Mouse (Mus musculus) layer of hippocampus, postnatal 14 days (tissue): ENCODE measurements around the gene Olfr588-ps1. TPM values are rescaled to one million over a fixed set of nuclear protein-coding genes. Genes with fewer than 3 reads are reported as not detected.
"Not testable (repeated sequence)": the region's sequence is repeated elsewhere in the genome, so short reads cannot be mapped to it uniquely, and the experiment has no call there.

Experiments
- DNase-seq, 2 experiments: peaks; one replicate each; pipeline ENCODE4 v3.0.0; 2021 to 2022; ENCODE audit warnings: low spot score in 2 of 2, mixed read lengths in 1 of 2
- long read RNA-seq, 2 experiments: library from polyadenylated mRNA; stranded (forward); transcript quantifications; one replicate each; pipeline ENCODE4 v2.0.0; 2021
- total RNA-seq, 2 experiments: library from RNA; stranded (reverse); gene quantifications; 2 replicates each; pipeline ENCODE4 v1.2.3; 2021

The Olfr588-ps1 gene
- total RNA-seq = not detected
- long read RNA-seq, experiment 1 = 0 reads
- long read RNA-seq, experiment 2 = 0 reads

DNA sequence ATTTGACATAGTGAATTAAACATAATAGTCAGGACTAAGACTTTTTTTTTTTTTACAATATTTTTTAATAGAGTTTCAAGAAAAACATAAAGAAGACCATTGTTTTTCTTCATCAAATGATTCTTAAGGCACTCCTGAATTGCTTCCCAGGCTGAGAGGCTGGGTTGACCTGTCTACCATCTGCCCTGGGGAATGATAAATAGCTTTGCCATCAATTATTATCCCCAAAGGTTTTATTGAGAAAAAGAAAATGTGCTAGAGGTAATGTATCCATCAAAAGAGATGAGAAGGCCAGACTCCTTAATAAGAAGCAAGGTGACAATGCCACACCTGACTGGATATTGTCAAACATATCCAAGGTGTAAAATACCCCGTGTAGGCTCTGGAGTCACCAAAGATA is at the start of gene Olfr588-ps1:
Gene Olfr588-ps1 (plus strand): TSS at position 301 of the 400 bp plus-strand sequence.
- no peak for DNase-seq

DNA sequence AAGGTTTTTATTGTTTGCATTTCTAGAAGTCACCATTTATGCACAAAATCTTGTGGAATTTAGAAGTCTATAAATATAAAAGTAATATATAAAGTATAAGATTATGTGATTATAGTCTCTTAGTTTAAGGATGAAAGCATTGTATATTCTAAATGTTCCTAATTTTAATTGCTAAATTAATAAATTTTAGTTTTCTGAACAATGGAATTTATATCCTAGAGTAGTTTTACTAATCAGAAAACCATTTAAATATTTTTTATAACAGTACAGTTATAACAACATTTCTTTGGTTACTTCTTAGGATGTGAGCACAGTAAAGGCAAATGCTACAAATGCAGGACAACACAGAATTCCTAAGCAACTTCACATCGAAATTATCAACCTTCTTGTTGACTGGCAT is 43.3 kb upstream of the Olfr588-ps1 start, which contains the start of gene Olfr585:
Gene Olfr585 (plus strand): TSS at position 301 of the 400 bp plus-strand sequence.
- DNase-seq = no peak

DNA sequence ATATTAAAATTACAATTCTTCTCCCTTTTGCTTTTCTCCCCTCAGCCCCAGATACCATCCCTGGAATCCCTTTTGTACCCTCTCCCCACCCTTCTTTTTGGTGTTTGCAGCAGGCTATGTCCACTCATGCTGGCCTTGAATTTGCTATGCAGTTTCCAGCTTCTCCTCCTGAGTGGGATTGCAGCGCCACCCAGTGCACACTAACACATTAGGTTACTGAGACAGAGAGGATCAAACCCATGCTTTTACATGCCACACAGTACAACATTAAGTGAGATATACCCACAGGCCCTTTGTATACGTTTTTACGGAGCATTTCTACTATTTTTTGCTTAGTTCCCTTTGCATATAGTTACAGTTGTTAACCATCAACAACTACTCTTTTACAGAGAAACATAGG is 21.3 kb upstream of the Olfr588-ps1 start:
- DNase-seq = no peak

GRCm38 (mm10) chr7:103125538-103125937 is 15.1 kb upstream of the Olfr588-ps1 start, which contains the start of gene Olfr586:
Gene Olfr586, minus strand, starts transcription at chr7:103125638.
- DNase-seq = no peak

- DNase-seq = no peak
Measured at GRCm38 (mm10) chr7:103156256-103156655, 15.6 kb downstream of the Olfr588-ps1 start, which contains the start of gene Olfr589. Gene Olfr589, minus strand, starts transcription at chr7:103156356.

- DNase-seq = no peak
Measured at GRCm38 (mm10) chr7:103169697-103170096, 29.0 kb downstream of the Olfr588-ps1 start.

DNA sequence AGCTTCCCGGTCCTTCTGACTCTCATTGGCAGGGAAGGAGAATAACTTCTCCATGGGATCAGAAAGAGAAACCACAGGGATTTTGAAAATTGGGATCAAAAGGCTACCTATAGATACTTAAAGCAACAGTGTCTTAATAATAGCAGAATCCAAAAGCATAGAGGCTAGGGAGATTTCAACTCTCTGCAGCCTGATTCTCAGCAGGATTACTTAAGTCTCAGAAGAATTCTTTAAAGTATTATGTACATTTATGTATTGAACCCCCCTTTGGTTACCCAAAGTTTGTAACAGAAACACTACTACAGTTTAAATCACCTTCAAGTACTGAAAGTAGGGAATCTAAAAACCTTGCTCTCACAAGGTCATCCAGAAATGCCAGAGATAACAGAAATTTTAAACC is 37.6 kb downstream of the Olfr588-ps1 start, which contains the start of gene Olfr591:
Gene Olfr591 (minus strand): TSS at position 101 of the 400 bp plus-strand sequence.
- no peak for DNase-seq

- DNase-seq = not testable (repeated sequence)
Measured at GRCm38 (mm10) chr7:103184503-103184902, 43.8 kb downstream of the Olfr588-ps1 start, which contains the start of gene Olfr592. Gene Olfr592, plus strand, starts transcription at chr7:103184803.

Other genes with a start within 250 kb of the Olfr588-ps1 start
- gene Olfr569, start 250.0 kb upstream of the Olfr588-ps1 start, total RNA-seq = not detected
- under 1 TPM in 1 of 2 experiments, not detected in 1; 0.53 TPM for gene Olfr570, start 246.3 kb upstream of the Olfr588-ps1 start, total RNA-seq
- not detected for gene Olfr571, start 223.3 kb upstream of the Olfr588-ps1 start, total RNA-seq
- gene Olfr572, start 216.5 kb upstream of the Olfr588-ps1 start, total RNA-seq = not detected
- gene Olfr573-ps1, start 198.3 kb upstream of the Olfr588-ps1 start, total RNA-seq = not detected
- not detected for gene Olfr574, start 192.4 kb upstream of the Olfr588-ps1 start, total RNA-seq
- gene Olfr575, start 182.1 kb upstream of the Olfr588-ps1 start, total RNA-seq = not detected
- not detected for gene Olfr576, start 178.2 kb upstream of the Olfr588-ps1 start, total RNA-seq
- not detected for gene Olfr577, start 164.9 kb upstream of the Olfr588-ps1 start, total RNA-seq
- gene Olfr578, start 151.6 kb upstream of the Olfr588-ps1 start, total RNA-seq = not detected
- gene Olfr582, start 102.9 kb upstream of the Olfr588-ps1 start, total RNA-seq = not detected
- not detected for gene Olfr583, start 89.6 kb upstream of the Olfr588-ps1 start, total RNA-seq
- gene Olfr584, start 59.0 kb upstream of the Olfr588-ps1 start, total RNA-seq = not detected
- gene Olfr585, start 43.2 kb upstream of the Olfr588-ps1 start, total RNA-seq = not detected
- not detected for gene Olfr586, start 15.2 kb upstream of the Olfr588-ps1 start, total RNA-seq
- gene Olfr589, start 15.5 kb downstream of the Olfr588-ps1 start, total RNA-seq = not detected
- gene Olfr591, start 37.5 kb downstream of the Olfr588-ps1 start, total RNA-seq = not detected
- not detected for gene Olfr592, start 43.9 kb downstream of the Olfr588-ps1 start, total RNA-seq
- not detected for gene Olfr593, start 71.0 kb downstream of the Olfr588-ps1 start, total RNA-seq
- gene Olfr594, start 76.1 kb downstream of the Olfr588-ps1 start, total RNA-seq = not detected
- not detected for gene Usp17ld, start 111.6 kb downstream of the Olfr588-ps1 start, total RNA-seq
- gene Olfr596, start 164.8 kb downstream of the Olfr588-ps1 start, total RNA-seq = not detected
- gene Olfr597, start 175.4 kb downstream of the Olfr588-ps1 start, total RNA-seq = not detected
- not detected for gene Olfr598, start 182.7 kb downstream of the Olfr588-ps1 start, total RNA-seq
- not detected for gene Olfr599, start 195.0 kb downstream of the Olfr588-ps1 start, total RNA-seq
- gene Olfr600, start 208.8 kb downstream of the Olfr588-ps1 start, total RNA-seq = not detected
- gene Olfr601, start 221.8 kb downstream of the Olfr588-ps1 start, total RNA-seq = not detected
- not detected for gene Olfr603, start 245.3 kb downstream of the Olfr588-ps1 start, total RNA-seq